Mouse (Mus musculus) left cerebral cortex, adult 18-20 months (tissue): ENCODE measurements at regions not wholly inside any gene's neighbourhood (a gene's known extent, or its start where the extent isn't known, plus 50 kb on each side); places are given as distances from the start of the nearest gene placed in this dataset.

Source experiments
- DNase-seq, 2 experiments: peaks; one replicate each; pipeline ENCODE4 v3.0.0; 2021 to 2022; ENCODE audit warnings: low spot score in 2 of 2, mixed read lengths in 1 of 2

DNA sequence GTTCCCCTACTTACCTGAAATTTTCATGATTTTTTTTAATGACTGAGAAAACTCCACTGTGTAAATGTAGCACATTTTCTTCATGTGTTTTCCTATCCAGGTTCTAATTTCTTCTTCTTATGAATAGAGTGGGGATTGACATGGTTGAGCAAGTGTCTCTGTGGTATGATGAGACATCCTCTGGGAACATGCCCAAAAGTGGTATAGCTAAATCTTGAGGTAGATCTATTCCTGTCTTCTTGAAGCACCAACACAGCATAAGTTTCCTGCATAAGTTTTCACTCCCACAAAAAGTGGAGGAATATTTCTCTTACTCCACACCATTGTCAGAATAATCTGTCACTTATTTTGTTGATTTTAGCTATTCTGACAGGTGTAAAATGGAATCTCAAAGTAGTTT is 161.1 kb upstream of the Oprm1 start:
- DNase-seq: no peak

DNA sequence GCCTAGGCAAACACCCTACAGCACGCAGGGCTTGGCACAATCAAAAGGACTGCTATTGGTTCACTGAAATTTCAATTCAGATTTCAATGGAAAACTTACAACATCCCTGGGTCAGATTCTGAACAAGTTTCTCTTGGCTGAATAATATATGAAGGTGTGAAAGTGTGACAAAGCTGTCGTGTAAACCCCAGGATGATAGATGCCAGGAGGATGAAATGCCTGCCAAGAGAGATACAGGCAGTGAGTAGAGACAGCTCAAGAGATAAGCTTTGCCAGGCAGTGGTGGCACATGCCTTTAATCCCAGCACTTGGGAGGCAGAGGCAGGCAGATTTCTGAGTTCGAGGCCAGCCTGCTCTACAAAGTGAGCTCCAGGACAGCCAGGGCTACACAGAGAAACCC is 159.7 kb upstream of the Oprm1 start:
- DNase-seq: peak in 1 of 2 experiments; percentile 1

DNA sequence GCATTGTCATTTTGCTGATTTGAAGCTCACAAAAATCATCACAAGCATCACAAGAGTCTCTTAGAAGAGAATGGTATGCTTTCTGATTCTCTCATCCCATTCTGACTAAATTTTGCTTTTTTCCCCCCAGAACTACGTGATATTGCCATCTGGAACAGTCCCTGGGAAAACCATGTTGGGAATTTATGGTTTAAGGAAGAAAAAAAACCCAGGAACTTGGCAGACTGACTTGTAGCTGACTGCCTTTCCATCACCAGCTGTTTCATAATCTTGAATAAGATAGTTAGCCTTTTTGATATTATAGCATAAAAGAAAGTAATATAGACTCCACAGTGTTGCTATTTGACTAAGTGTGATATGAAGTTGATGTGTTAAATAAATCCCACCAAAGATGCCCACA is 110.7 kb upstream of the Oprm1 start:
- DNase-seq: no peak

DNA sequence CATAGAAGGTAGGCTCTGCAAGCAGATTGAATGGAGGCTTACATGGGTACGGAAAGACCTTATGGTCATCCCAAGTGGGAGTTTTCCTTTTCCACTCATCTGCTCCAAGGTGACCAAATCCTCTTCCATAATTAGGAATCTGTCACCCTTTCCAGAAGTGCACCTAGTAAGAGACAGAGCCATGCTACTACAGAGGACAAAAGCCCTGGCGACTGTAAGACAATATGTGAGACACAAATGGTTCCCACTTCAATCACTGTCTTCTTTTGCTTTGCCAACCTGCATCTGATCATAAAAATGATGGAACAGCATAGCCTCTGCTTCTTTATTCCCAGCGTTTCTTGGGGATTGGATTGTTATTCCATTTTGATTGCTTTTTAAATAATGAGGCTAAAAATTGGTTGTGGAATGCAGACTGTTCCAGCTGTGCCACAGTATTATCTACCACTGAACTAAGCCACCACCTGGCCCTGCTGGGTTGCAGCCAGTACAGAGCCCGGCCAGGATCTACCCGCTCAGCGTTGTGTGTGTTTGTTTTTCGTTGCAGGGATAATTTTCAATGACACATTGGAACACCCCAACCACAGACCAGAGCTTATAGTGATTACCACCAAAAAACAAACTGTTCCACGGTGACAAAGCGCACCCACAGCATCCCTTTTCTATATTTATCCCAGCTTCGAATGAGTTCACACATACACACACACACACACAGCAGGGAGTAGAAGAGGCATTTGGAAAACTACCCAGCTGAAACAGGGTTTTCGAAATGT is 72.8 kb upstream of the Oprm1 start:
- peak; percentile 1 to 16 for DNase-seq

GRCm38 (mm10) chr10:6686081-6686474 is 72.2 kb upstream of the Oprm1 start:
- no peak for DNase-seq
